Mouse (Mus musculus): Measurements from ENCODE around the gene Nmd3. TPM values are rescaled to one million over a fixed set of nuclear protein-coding genes. Genes with fewer than 3 reads are reported as not detected.

The Nmd3 gene
- polyA plus RNA-seq, 1 experiment: 2.6 TPM

DNA sequence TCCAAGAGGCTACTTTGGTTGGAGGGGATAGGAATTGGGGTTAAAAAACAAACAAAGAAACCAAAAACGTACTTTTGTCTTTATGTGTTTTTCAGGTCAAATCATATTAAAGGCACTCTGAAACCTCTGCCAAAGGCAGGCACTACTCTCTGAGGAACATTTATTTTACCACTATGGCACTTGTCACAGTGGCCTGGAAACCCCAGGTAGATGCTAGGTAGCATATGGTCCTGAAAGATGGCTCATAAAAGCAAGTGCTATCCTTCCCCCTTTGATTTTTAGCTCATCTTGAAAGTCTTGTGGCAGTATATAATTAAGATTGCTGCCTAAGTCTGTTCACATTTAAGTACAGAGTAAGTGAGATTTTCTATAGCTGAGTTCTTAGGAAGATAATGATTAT lies 35.7 kb downstream of the Nmd3 start:
- TF ChIP-seq GATA1 (IDR thresholded peaks at IDR 0.05; ENCODE audit: low read length) (no peak), TAL1 (IDR thresholded peaks at IDR 0.05; ENCODE audit: low read length) (no peak)
- H3K27me3 ChIP-seq (ENCODE audit: control insufficient read depth): no peaks in the 10 kb centered on the region
- H3K4me3 ChIP-seq (replicated peaks): no peak overlapping the region
- H3K4me1 ChIP-seq (ENCODE audit: control insufficient read depth): no peaks in the 10 kb centered on the region
- H3K9me3 ChIP-seq (ENCODE audit: control insufficient read depth, low read length): no peaks in the 10 kb centered on the region
- peaks cover 50% of the 10 kb centered on the region for H3K36me3 ChIP-seq (ENCODE audit: control insufficient read depth)

DNA sequence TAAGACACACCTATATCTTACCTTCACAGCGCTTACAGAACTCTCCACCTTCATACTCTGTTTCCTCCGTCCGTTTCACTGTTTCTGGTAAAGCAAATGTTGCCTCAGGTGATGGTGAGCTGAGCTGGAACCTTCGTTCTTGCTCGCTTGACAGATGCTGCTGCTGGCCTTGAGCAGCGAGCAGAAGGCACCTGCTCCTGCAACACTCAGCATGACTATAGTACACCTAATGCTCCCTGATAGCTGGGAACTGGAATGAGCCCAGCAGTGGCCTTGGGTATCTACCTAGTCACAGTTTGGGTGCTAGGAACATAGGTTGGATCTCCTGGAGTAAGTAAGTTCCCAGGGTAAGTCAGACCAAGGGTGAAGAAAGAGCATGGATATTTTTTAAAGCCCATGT lies 38.3 kb downstream of the Nmd3 start:
- Histone ChIP-seq H3K4me1 (ENCODE audit: control insufficient read depth) (no peaks in the 10 kb centered on the region), H3K4me3 (replicated peaks) (no peak overlapping the region), H3K9me3 (ENCODE audit: control insufficient read depth, low read length) (no peaks in the 10 kb centered on the region), H3K36me3 (ENCODE audit: control insufficient read depth) (peaks cover 24% of the 10 kb centered on the region), H3K27me3 (ENCODE audit: control insufficient read depth) (no peaks in the 10 kb centered on the region)
- TF ChIP-seq TAL1 (IDR thresholded peaks at IDR 0.05; ENCODE audit: low read length): no peak
- TF ChIP-seq GATA1 (IDR thresholded peaks at IDR 0.05; ENCODE audit: low read length): no peak

DNA sequence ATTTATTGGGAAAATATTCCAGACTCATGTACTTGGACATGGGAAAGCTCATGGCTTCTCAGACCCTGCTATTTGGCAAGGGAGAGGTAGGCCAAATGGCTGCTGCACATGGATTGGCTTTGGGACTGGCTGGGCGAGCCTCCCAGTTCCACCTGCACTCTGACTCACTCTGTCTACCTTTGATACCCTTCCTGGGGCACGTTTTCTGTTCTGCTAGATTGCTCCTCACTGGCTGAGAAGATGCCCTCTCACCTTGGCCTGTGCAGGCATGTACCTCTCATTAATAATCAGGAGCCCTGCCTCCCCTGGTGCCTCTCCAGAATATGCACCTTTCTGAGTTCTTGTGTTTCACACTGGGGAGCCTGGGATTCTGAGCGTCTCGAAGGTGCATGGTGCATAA lies 39.4 kb downstream of the Nmd3 start:
- Histone ChIP-seq H3K36me3 (ENCODE audit: control insufficient read depth) (peaks cover 17% of the 10 kb centered on the region), H3K4me3 (replicated peaks) (no peak overlapping the region)
- TF ChIP-seq GATA1 (IDR thresholded peaks at IDR 0.05; ENCODE audit: low read length) (no peak), TAL1 (IDR thresholded peaks at IDR 0.05; ENCODE audit: low read length) (no peak)

DNA sequence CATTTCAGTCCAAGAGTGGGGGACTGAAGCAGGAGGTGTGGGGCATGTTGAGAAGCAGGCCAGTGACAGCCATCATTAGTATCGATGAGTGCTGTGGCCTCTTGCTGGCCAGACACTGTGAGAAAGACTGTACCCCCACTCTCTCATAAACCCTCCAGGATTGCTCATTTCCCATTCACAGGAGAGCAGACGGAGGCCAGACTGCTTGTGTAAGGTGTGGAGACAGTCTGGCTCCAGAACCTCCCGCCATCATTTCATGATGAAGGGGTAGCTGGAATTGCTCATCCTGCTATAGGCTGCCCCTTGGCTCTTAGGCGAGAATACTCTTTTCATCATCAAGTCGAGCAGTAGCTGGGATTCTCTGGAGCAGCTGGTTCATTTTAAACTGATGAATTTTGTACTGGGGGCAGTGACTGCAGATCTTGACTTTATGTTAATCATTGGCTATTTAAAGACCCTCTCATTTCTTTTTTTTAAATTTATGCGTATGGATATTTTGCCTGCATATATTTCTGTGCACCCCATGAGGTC lies 41.1 kb downstream of the Nmd3 start:
- TF ChIP-seq TAL1 (IDR thresholded peaks at IDR 0.05; ENCODE audit: low read length): no peak
- no peak for TF ChIP-seq GATA1 (IDR thresholded peaks at IDR 0.05; ENCODE audit: low read length)
- Histone ChIP-seq H3K9me3 (ENCODE audit: control insufficient read depth, low read length) (no peaks in the 10 kb centered on the region), H3K27me3 (ENCODE audit: control insufficient read depth) (no peaks in the 10 kb centered on the region), H3K36me3 (ENCODE audit: control insufficient read depth) (peaks cover 12% of the 10 kb centered on the region), H3K4me1 (ENCODE audit: control insufficient read depth) (no peaks in the 10 kb centered on the region), H3K4me3 (replicated peaks) (no peak overlapping the region)

More for the DNA sequence above, 39.4 kb downstream of the Nmd3 start:
- Histone ChIP-seq H3K4me1 (ENCODE audit: control insufficient read depth) (no peaks in the 10 kb centered on the region), H3K27me3 (ENCODE audit: control insufficient read depth) (no peaks in the 10 kb centered on the region), H3K9me3 (ENCODE audit: control insufficient read depth, low read length) (no peaks in the 10 kb centered on the region)

DNA sequence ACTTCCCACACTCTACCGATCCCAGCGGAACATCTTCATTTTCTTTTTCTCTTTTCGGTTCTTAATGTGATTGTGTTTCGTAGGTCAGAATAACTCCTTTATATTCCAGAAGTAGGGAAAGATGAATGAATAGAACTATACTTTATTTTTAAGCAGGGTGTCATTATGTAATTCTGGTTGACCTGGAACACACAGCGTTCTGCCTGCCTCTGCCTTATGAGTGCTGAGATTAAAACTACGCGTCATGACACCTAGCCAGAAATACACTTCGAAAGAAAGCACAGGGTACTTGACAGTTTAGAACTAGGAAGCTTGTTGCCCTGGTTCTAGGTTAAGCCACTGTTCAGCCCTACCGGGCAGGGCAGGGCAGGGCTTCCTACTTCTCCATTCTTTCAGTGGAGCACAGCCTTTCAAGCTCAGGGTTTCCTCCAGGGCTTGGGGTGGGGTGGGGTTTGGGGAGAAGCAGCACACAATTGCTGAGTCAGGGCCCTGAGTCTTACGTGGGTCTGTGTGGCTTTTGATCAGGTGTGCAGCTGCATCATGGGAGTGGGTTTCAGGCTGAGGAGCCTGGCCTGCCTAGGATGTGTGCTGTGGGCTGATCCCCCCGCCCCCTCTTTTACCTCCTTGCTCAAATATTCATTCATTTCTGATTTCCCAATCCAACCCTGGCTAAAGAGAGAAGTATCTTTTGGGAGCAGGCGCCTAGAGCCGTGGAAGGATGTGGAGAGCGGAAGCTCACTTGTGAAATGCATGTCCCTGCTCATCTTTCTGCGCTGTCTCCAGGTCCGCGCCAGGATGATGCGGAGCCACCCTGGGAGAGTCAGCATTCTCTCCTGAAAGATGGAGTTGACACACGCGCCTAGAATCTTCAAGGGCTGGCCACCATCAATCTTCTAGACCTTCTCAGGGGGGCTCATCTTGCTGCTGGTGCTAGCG lies 42.1 kb downstream of the Nmd3 start:
- peaks cover 5% of the 10 kb centered on the region for H3K36me3 ChIP-seq (ENCODE audit: control insufficient read depth)
- no peak overlapping the region for H3K4me3 ChIP-seq (replicated peaks)
- H3K27me3 ChIP-seq (ENCODE audit: control insufficient read depth): no peaks in the 10 kb centered on the region
- no peaks in the 10 kb centered on the region for H3K4me1 ChIP-seq (ENCODE audit: control insufficient read depth)
- no peaks in the 10 kb centered on the region for H3K9me3 ChIP-seq (ENCODE audit: control insufficient read depth, low read length)
- no peak for TF ChIP-seq GATA1 (IDR thresholded peaks at IDR 0.05; ENCODE audit: low read length)
- TF ChIP-seq TAL1 (IDR thresholded peaks at IDR 0.05; ENCODE audit: low read length): no peak

DNA sequence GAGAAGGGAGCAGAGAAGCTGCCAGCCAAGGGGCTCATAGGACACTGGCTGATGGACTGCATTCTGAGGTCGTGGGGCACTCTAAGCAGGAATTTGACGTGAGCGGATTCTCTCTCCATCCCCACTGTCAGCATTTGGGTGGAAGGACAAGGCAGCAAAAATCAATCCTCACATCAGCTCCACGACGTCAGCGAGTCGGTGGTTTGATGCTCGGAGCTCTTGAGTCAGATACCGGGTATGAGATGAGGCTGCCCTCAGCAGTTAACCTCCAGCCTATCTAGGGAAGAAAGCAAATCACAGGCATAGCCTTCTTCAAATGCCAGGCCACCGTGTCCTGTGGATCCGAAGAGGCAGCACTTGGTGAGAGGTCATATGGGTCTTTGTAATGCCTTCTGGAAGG lies 43.4 kb downstream of the Nmd3 start:
- no peak overlapping the region for H3K4me3 ChIP-seq (replicated peaks)
- no peaks in the 10 kb centered on the region for H3K4me1 ChIP-seq (ENCODE audit: control insufficient read depth)
- TF ChIP-seq GATA1 (IDR thresholded peaks at IDR 0.05; ENCODE audit: low read length) (no peak), TAL1 (IDR thresholded peaks at IDR 0.05; ENCODE audit: low read length) (no peak)
- no peaks in the 10 kb centered on the region for H3K27me3 ChIP-seq (ENCODE audit: control insufficient read depth)
- no peaks in the 10 kb centered on the region for H3K36me3 ChIP-seq (ENCODE audit: control insufficient read depth)
- H3K9me3 ChIP-seq (ENCODE audit: control insufficient read depth, low read length): no peaks in the 10 kb centered on the region

DNA sequence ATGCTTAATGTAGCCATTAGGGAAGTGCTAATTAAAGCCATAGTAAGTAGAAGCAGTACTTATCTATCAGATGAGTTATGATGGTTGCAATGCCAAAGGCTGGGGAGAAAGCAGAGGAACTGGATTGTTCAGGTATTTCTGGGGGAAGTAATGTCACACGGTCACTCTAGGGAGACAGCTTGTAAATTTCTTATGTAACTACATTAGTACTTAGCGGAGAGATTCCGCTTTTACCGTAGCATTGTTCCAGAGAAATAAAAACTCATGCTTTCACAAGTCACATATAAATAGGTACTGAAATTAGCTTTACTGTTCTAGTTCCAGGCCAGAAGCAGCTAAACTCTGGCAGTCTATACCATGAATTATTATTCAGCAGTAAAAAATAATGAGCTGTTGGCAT lies 47.4 kb downstream of the Nmd3 start:
- H3K27me3 ChIP-seq (ENCODE audit: control insufficient read depth): no peaks in the 10 kb centered on the region
- H3K9me3 ChIP-seq (ENCODE audit: control insufficient read depth, low read length): no peaks in the 10 kb centered on the region
- TF ChIP-seq TAL1 (IDR thresholded peaks at IDR 0.05; ENCODE audit: low read length): no peak
- no peak for TF ChIP-seq GATA1 (IDR thresholded peaks at IDR 0.05; ENCODE audit: low read length)
- no peaks in the 10 kb centered on the region for H3K4me1 ChIP-seq (ENCODE audit: control insufficient read depth)
- no peak overlapping the region for H3K4me3 ChIP-seq (replicated peaks)
- no peaks in the 10 kb centered on the region for H3K36me3 ChIP-seq (ENCODE audit: control insufficient read depth)

DNA sequence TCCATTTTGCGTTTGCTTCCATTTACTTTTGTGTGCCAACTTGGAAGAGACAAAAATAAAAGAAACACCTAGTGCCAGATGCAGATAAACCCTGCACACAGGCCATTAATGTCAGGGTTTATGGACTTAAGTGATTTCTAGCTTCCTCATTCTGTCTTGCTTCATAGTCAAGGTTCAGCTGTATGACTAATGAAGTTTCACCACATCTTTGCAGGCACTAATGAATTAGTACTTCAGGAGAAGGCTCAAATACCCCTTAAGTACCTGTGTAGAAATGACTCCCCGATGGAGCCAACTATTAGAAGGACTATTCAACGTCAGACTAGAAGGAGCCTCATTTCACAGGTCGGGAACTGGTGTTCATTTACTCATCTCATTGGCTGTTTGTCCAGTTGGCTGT lies 51.6 kb downstream of the Nmd3 start:
- no peaks in the 10 kb centered on the region for H3K36me3 ChIP-seq (ENCODE audit: control insufficient read depth)
- no peaks in the 10 kb centered on the region for H3K27me3 ChIP-seq (ENCODE audit: control insufficient read depth)
- H3K4me3 ChIP-seq (replicated peaks): no peak overlapping the region
- no peaks in the 10 kb centered on the region for H3K4me1 ChIP-seq (ENCODE audit: control insufficient read depth)
- H3K9me3 ChIP-seq (ENCODE audit: control insufficient read depth, low read length): no peaks in the 10 kb centered on the region
- TF ChIP-seq TAL1 (IDR thresholded peaks at IDR 0.05; ENCODE audit: low read length): no peak

DNA sequence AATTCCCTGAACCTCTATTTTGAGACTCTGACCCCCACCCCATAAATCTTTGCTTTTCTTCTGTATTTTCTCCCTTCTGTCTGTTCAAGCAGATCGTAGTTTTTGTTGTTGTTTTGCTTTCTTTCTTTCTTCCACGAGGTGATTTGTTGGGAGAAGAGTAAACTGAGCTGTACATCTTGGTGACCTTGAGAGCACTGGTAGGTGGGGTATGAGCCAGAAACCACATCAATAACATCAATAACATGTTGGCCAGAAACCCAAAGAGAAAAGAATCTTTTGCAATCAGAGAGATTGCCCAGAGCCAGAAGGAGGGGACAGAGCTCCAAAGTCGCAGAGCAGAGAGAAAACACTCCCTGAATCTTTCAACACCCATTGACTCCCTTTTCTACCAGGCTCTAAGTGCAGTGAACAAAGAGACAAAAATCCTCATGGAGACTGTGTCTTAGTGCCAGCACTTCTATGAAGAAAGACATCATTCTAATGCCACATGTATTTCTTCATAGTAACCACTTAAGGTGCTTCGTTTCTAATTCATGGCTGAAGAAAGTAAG lies 57.5 kb downstream of the Nmd3 start:
- Histone ChIP-seq H3K36me3 (ENCODE audit: control insufficient read depth) (no peaks in the 10 kb centered on the region), H3K9me3 (ENCODE audit: control insufficient read depth, low read length) (no peaks in the 10 kb centered on the region; the same call in 1 of the 2 replicates), H3K27me3 (ENCODE audit: control insufficient read depth) (no peaks in the 10 kb centered on the region), H3K4me3 (replicated peaks) (no peak overlapping the region), H3K4me1 (ENCODE audit: control insufficient read depth) (no peaks in the 10 kb centered on the region)
- no peak for TF ChIP-seq TAL1 (IDR thresholded peaks at IDR 0.05; ENCODE audit: low read length)
- no peak for TF ChIP-seq GATA1 (IDR thresholded peaks at IDR 0.05; ENCODE audit: low read length)
